Mouse (Mus musculus) lung, postnatal 25 days (tissue): ENCODE data around the gene Rsph6a.
A peak's percentile ranks its signal among the peaks of the same experiment; 100 is the strongest.
"Not testable (repeated sequence)": the region's sequence is repeated elsewhere in the genome, so short reads cannot be mapped to it uniquely, and the experiment has no call there.

Source experiments
- DNase-seq: peaks from one replicate; pipeline ENCODE4 v3.0.0; 2022; ENCODE audit warnings: low spot score

The Rsph6a gene

GRCm38 (mm10) chr7:19046286-19047069, 8.0 kb upstream of the Rsph6a start:
- no peak for DNase-seq

GRCm38 (mm10) chr7:19048006-19048527, 6.4 kb upstream of the Rsph6a start:
- DNase-seq: no peak

GRCm38 (mm10) chr7:19049252-19049651, 5.2 kb upstream of the Rsph6a start:
- DNase-seq: no peak

GRCm38 (mm10) chr7:19050172-19050571, 4.3 kb upstream of the Rsph6a start:
- DNase-seq: no peak

GRCm38 (mm10) chr7:19051161-19051560, 3.3 kb upstream of the Rsph6a start:
- DNase-seq: no peak

GRCm38 (mm10) chr7:19052345-19053135, 1.9 kb upstream of the Rsph6a start:
- no peak for DNase-seq

GRCm38 (mm10) chr7:19053136-19053532, 1.4 kb upstream of the Rsph6a start:
- DNase-seq: no peak

GRCm38 (mm10) chr7:19054777-19055076, 237 bp downstream of the Rsph6a start:
- no peak for DNase-seq

- DNase-seq: no peak
Observed at GRCm38 (mm10) chr7:19055108-19055507, 618 bp downstream of the Rsph6a start.

- no peak for DNase-seq
Observed at GRCm38 (mm10) chr7:19057405-19057804, 2.9 kb downstream of the Rsph6a start.

GRCm38 (mm10) chr7:19065896-19066295, 11.4 kb downstream of the Rsph6a start:
- DNase-seq: no peak

GRCm38 (mm10) chr7:19067063-19067462, 12.6 kb downstream of the Rsph6a start:
- no peak for DNase-seq

GRCm38 (mm10) chr7:19067935-19068334, 13.4 kb downstream of the Rsph6a start:
- DNase-seq: no peak

- DNase-seq: peak; percentile 64
Observed at GRCm38 (mm10) chr7:19068707-19069106, 14.2 kb downstream of the Rsph6a start.

- DNase-seq: no peak
Observed at GRCm38 (mm10) chr7:19069500-19069899, 15.0 kb downstream of the Rsph6a start.

GRCm38 (mm10) chr7:19071024-19071423, 16.5 kb downstream of the Rsph6a start:
- DNase-seq: not testable (repeated sequence)

GRCm38 (mm10) chr7:19073504-19073903, 19.0 kb downstream of the Rsph6a start:
- no peak for DNase-seq

GRCm38 (mm10) chr7:19074494-19074893, 20.0 kb downstream of the Rsph6a start:
- DNase-seq: no peak

GRCm38 (mm10) chr7:19075231-19075630, 20.7 kb downstream of the Rsph6a start:
- DNase-seq: no peak

- peak; percentile 96 for DNase-seq
Observed at GRCm38 (mm10) chr7:19075723-19076585, 21.5 kb downstream of the Rsph6a start, which contains the start of gene Dmwd. TSS of gene Dmwd (plus strand) at chr7:19076227.

- no peak for DNase-seq
Observed at GRCm38 (mm10) chr7:19076586-19076991, 22.1 kb downstream of the Rsph6a start.

- peak; percentile 58 for DNase-seq
Observed at GRCm38 (mm10) chr7:19077761-19078160, 23.3 kb downstream of the Rsph6a start.
